Mouse (Mus musculus) MEL (cell line): ENCODE measurements around the gene Aqp7. TPM values are rescaled to one million over a fixed set of nuclear protein-coding genes. Genes with fewer than 3 reads are reported as not detected.

Source experiments
- DNase-seq: peaks from one replicate; pipeline ENCODE4 v3.0.0; 2011; ENCODE audit warnings: low read depth, low spot score
- H3K27ac ChIP-seq: 2 replicates; pipeline ENCODE4 v1.5.1; 2012; ENCODE audit warnings: low read depth, mild to moderate bottlenecking, control low read depth, low read length, moderate library complexity; ENCODE audit not compliant: control insufficient read depth
- H3K27me3 ChIP-seq, 2 experiments: fragments of 150-350 bp in 1 of 2; sonication (generic) in 1 of 2; 2 replicates each; pipeline ENCODE4 v1.6.1; 2012; ENCODE audit warnings: low read length in 2 of 2, mild to moderate bottlenecking in 2 of 2, improper control_type of control experiment in 1 of 2, moderate library complexity in 1 of 2; ENCODE audit not compliant: insufficient read depth in 2 of 2, control insufficient read depth in 1 of 2
- H3K36me3 ChIP-seq, 2 experiments: 2 replicates each; pipeline ENCODE4 v1.6.1; 2012 to 2014; ENCODE audit warnings: low read length in 2 of 2, improper control_type of control experiment in 1 of 2, inconsistent platforms in 1 of 2, mild to moderate bottlenecking in 1 of 2; ENCODE audit not compliant: insufficient read depth in 2 of 2, control insufficient read depth in 1 of 2
- H3K4me1 ChIP-seq, 2 experiments: fragments of 150-350 bp in 1 of 2; sonication (generic) in 1 of 2; 2 replicates each; pipeline ENCODE4 v1.6.1; 2012; ENCODE audit warnings: low read length in 2 of 2, improper control_type of control experiment in 1 of 2, mild to moderate bottlenecking in 1 of 2; ENCODE audit not compliant: insufficient read depth in 2 of 2, control insufficient read depth in 1 of 2
- H3K4me3 ChIP-seq, 2 experiments: fragments of 150-350 bp in 1 of 2; sonication (generic) in 1 of 2; 2 replicates each; pipeline ENCODE4 v1.5.1; 2012; ENCODE audit warnings: low read depth in 2 of 2, low read length in 2 of 2, mild to moderate bottlenecking in 2 of 2, moderate library complexity in 2 of 2, control low read depth in 1 of 2, improper control_type of control experiment in 1 of 2; ENCODE audit not compliant: control insufficient read depth in 1 of 2, insufficient read depth in 1 of 2
- H3K79me2 ChIP-seq: 2 replicates; pipeline ENCODE4 v1.6.1; 2012; ENCODE audit warnings: mild to moderate bottlenecking, low read length, moderate library complexity; ENCODE audit not compliant: control insufficient read depth, poor library complexity, insufficient read depth
- H3K9ac ChIP-seq: 2 replicates; pipeline ENCODE4 v1.6.1; 2012; ENCODE audit warnings: low read depth, mild to moderate bottlenecking, control low read depth, low read length, moderate library complexity; ENCODE audit not compliant: control insufficient read depth, poor library complexity, severe bottlenecking
- H3K9me3 ChIP-seq: fragments of 150-350 bp; sonication (generic); replicated peaks from 2 replicates; pipeline ENCODE4 v1.6.1; 2012; ENCODE audit warnings: mild to moderate bottlenecking, low read length, improper control_type of control experiment, moderate library complexity; ENCODE audit not compliant: insufficient read depth
- BHLHE40 ChIP-seq: IDR thresholded peaks from 2 replicates; pipeline ENCODE4 v1.6.1; 2012; ENCODE audit warnings: low read depth, mild to moderate bottlenecking, inconsistent platforms, low read length, improper control_type of control experiment, borderline replicate concordance
- CHD1 ChIP-seq: IDR thresholded peaks from 2 replicates; pipeline ENCODE4 v1.6.1; 2012; ENCODE audit warnings: low read depth, mild to moderate bottlenecking, inconsistent platforms, low read length, improper control_type of control experiment
- CTCF ChIP-seq, 3 experiments: IDR thresholded peaks in 2 of 3; conservative IDR thresholded peaks in 1 of 3; 2 replicates each; pipeline ENCODE4 v1.5.1; 2011 to 2012; ENCODE audit warnings: low read length in 3 of 3, low read depth in 2 of 3, mild to moderate bottlenecking in 2 of 3, improper control_type of control experiment in 1 of 3, inconsistent platforms in 1 of 3, mixed read lengths in 1 of 3, moderate library complexity in 1 of 3; ENCODE audit not compliant: control insufficient read depth in 1 of 3, insufficient read depth in 1 of 3, poor library complexity in 1 of 3, severe bottlenecking in 1 of 3
- ELF1 ChIP-seq: IDR thresholded peaks from 2 replicates; pipeline ENCODE4 v1.6.1; 2014; ENCODE audit warnings: low read depth, mild to moderate bottlenecking, inconsistent platforms, low read length, improper control_type of control experiment, moderate library complexity
- EP300 ChIP-seq, 2 experiments: IDR thresholded peaks; 2 replicates each; pipeline ENCODE4 v1.6.1; 2011; ENCODE audit warnings: improper control_type of control experiment in 2 of 2, low read length in 2 of 2, low read depth in 1 of 2, mild to moderate bottlenecking in 1 of 2
- ETS1 ChIP-seq: IDR thresholded peaks from 2 replicates; pipeline ENCODE4 v1.6.1; 2012; ENCODE audit warnings: low read depth, mild to moderate bottlenecking, inconsistent platforms, low read length, improper control_type of control experiment, moderate library complexity
- GATA1 ChIP-seq: IDR thresholded peaks from 2 replicates; pipeline ENCODE4 v1.6.1; 2011; ENCODE audit warnings: low read depth, low read length, improper control_type of control experiment
- MAZ ChIP-seq: IDR thresholded peaks from 2 replicates; pipeline ENCODE4 v1.6.1; 2012; ENCODE audit warnings: low read depth, mild to moderate bottlenecking, inconsistent platforms, low read length, improper control_type of control experiment
- MEF2A ChIP-seq: IDR thresholded peaks from 2 replicates; pipeline ENCODE4 v1.6.1; 2014; ENCODE audit warnings: low read depth, mild to moderate bottlenecking, inconsistent platforms, low read length, improper control_type of control experiment; ENCODE audit not compliant: poor library complexity, insufficient replicate concordance, severe bottlenecking; ENCODE audit errors: extremely low read depth
- MXI1 ChIP-seq: IDR thresholded peaks from 2 replicates; pipeline ENCODE4 v1.6.1; 2011; ENCODE audit warnings: mild to moderate bottlenecking, low read depth, low read length, improper control_type of control experiment
- POLR2A ChIP-seq, 2 experiments: IDR thresholded peaks; 2 replicates each; pipeline ENCODE4 v1.6.1; 2011 to 2012; ENCODE audit warnings: low read length in 2 of 2, mild to moderate bottlenecking in 2 of 2, control low read depth in 1 of 2, improper control_type of control experiment in 1 of 2, low read depth in 1 of 2, moderate library complexity in 1 of 2; ENCODE audit not compliant: control insufficient read depth in 1 of 2, insufficient read depth in 1 of 2, poor library complexity in 1 of 2
- POLR2AphosphoS5 ChIP-seq: IDR thresholded peaks from 2 replicates; pipeline ENCODE4 v1.6.1; 2012; ENCODE audit warnings: low read depth, borderline replicate concordance, mild to moderate bottlenecking, inconsistent platforms, low read length, moderate library complexity, mixed read lengths
- RAD21 ChIP-seq: IDR thresholded peaks from 2 replicates; pipeline ENCODE4 v1.6.1; 2011; ENCODE audit warnings: mild to moderate bottlenecking, low read depth, low read length, improper control_type of control experiment
- SIN3A ChIP-seq: IDR thresholded peaks from 2 replicates; pipeline ENCODE4 v1.6.1; 2012; ENCODE audit warnings: low read length, improper control_type of control experiment, inconsistent platforms
- TAL1 ChIP-seq: IDR thresholded peaks from 2 replicates; pipeline ENCODE4 v1.6.1; 2012; ENCODE audit warnings: mild to moderate bottlenecking, inconsistent platforms, low read length, moderate library complexity, mixed read lengths
- TBP ChIP-seq: IDR thresholded peaks from 2 replicates; pipeline ENCODE4 v1.8.0; 2011; ENCODE audit warnings: low read depth, low read length, improper control_type of control experiment
- TCF12 ChIP-seq: IDR thresholded peaks from 2 replicates; pipeline ENCODE4 v1.6.1; 2014; ENCODE audit warnings: low read depth, mild to moderate bottlenecking, inconsistent platforms, low read length, improper control_type of control experiment, moderate library complexity
- USF1 ChIP-seq: IDR thresholded peaks from 2 replicates; pipeline ENCODE4 v1.6.1; 2014; ENCODE audit warnings: low read depth, mild to moderate bottlenecking, inconsistent platforms, low read length, improper control_type of control experiment, moderate library complexity
- ZMIZ1 ChIP-seq: IDR thresholded peaks from 2 replicates; pipeline ENCODE4 v1.6.1; 2012; ENCODE audit warnings: low read depth, mild to moderate bottlenecking, inconsistent platforms, low read length, improper control_type of control experiment, moderate library complexity
- polyA plus RNA-seq, 2 experiments: library from polyadenylated mRNA; stranded (reverse) in 1 of 2; unstranded in 1 of 2; fragments of >175 nt in 1 of 2; fragments of >200 nt in 1 of 2; gene quantifications; 2 replicates each; pipeline versions ENCODE4 v1.2.1 to v1.2.4; 2012; ENCODE audit warnings: low replicate concordance in 2 of 2, low read depth in 1 of 2; ENCODE audit not compliant: insufficient read length in 2 of 2, insufficient read depth in 1 of 2, missing spikeins in 1 of 2
- total RNA-seq: library from RNA; depleted of rRNA; stranded (reverse); fragments of 300-350 nt; gene quantifications from 2 replicates; pipeline ENCODE4 v1.2.3, GENCODE M21; 2012

Gene Aqp7
- total and polyA plus RNA-seq, 3 experiments: 0.06 TPM; not detected in 2

- no peak for TF ChIP-seq POLR2AphosphoS5
- no peak for TF ChIP-seq SIN3A
- TF ChIP-seq TAL1: peak; percentile 80
- TF ChIP-seq EP300 (IDR thresholded peaks at IDR 0.05; ENCODE audit: low read depth in 1 of 2, low read length in 2 of 2): peak; percentile 50 to 73
- peak; percentile 68 for TF ChIP-seq GATA1
- no peak for TF ChIP-seq RAD21
- peak; percentile 78 for TF ChIP-seq TCF12
- TF ChIP-seq MAZ: 0 out of 2 replicates have a peak, but pooled peaks have one; percentile 34
- TF ChIP-seq TBP: no peak
- no peak for TF ChIP-seq CHD1
- no peak for TF ChIP-seq ELF1
- peak; percentile 64 for TF ChIP-seq ETS1
- no peaks in the 10 kb centered on the region for H3K9me3 ChIP-seq
- H3K4me3 ChIP-seq: no peak overlapping the region
- peaks cover 0 to 10% of the 10 kb centered on the region in 2 experiments; a peak in 2 of 4 replicates for H3K36me3 ChIP-seq
- H3K4me1 ChIP-seq: peaks cover 6 to 22% of the 10 kb centered on the region in 2 experiments
- H3K27me3 ChIP-seq: no peaks in the 10 kb centered on the region
- peak; percentile 66 for DNase-seq
- no peak overlapping the region for H3K27ac ChIP-seq
- H3K9ac ChIP-seq: 0 out of 2 replicates have a peak overlapping the region, but pooled peaks have one; percentile 4
- H3K79me2 ChIP-seq: no peaks in the 10 kb centered on the region
Measured at GRCm38 (mm10) chr4:41096794-41097193, 48.9 kb upstream of the Aqp7 start.

GRCm38 (mm10) chr4:41096169-41096568, 48.2 kb upstream of the Aqp7 start:
- Histone ChIP-seq H3K4me1 (peaks cover 6 to 22% of the 10 kb centered on the region in 2 experiments), H3K79me2 (no peaks in the 10 kb centered on the region), H3K4me3 (no peak overlapping the region), H3K36me3 (peaks cover 0 to 10% of the 10 kb centered on the region in 2 experiments; a peak in 2 of 4 replicates), H3K9ac (no peak overlapping the region), H3K9me3 (no peaks in the 10 kb centered on the region), H3K27ac (no peak overlapping the region), H3K27me3 (no peaks in the 10 kb centered on the region)
- TF ChIP-seq MXI1: 0 out of 2 replicates have a peak, but pooled peaks have one; percentile 5
- TF ChIP-seq USF1: no peak
- peak; percentile 7 to 19; a peak in 1 of 4 replicates for TF ChIP-seq EP300 (IDR thresholded peaks at IDR 0.05; ENCODE audit: low read depth in 1 of 2, low read length in 2 of 2)
- no peak for DNase-seq

GRCm38 (mm10) chr4:41094361-41094760, 46.4 kb upstream of the Aqp7 start:
- no peaks in the 10 kb centered on the region for H3K27me3 ChIP-seq

More at GRCm38 (mm10) chr4:41094361-41094760, 46.4 kb upstream of the Aqp7 start:
- peaks cover 0 to 10% of the 10 kb centered on the region in 2 experiments; a peak in 2 of 4 replicates for H3K36me3 ChIP-seq
- no peak overlapping the region for H3K9ac ChIP-seq
- peak; percentile 47 for DNase-seq
- no peak overlapping the region for H3K4me3 ChIP-seq
- no peak overlapping the region for H3K27ac ChIP-seq
- TF ChIP-seq BHLHE40 (no peak), ZMIZ1 (no peak), POLR2A (IDR thresholded peaks at IDR 0.05; ENCODE audit: control insufficient read depth in 1 of 2, insufficient read depth in 1 of 2, low read depth in 1 of 2, low read length in 2 of 2, poor library complexity in 1 of 2) (no peak), CTCF (IDR thresholded peaks at IDR 0.05 in 2 of 3, conservative IDR thresholded peaks at IDR 0.05 in 1 of 3; ENCODE audit: control insufficient read depth in 1 of 3, insufficient read depth in 1 of 3, low read depth in 2 of 3, low read length in 3 of 3, poor library complexity in 1 of 3, severe bottlenecking in 1 of 3) (no peak), MEF2A (no peak)
- peaks cover 8 to 22% of the 10 kb centered on the region in 2 experiments for H3K4me1 ChIP-seq
- H3K79me2 ChIP-seq: no peaks in the 10 kb centered on the region
- H3K9me3 ChIP-seq: no peaks in the 10 kb centered on the region
